Mouse (Mus musculus): ENCODE data around the gene Psme4.

- TF ChIP-seq POLR2A (IDR thresholded peaks at IDR 0.05; ENCODE audit: insufficient read depth, low read depth, low read length) (no peak), CTCF (IDR thresholded peaks at IDR 0.05; ENCODE audit: insufficient read depth, low read depth, low read length) (no peak)
These were observed 1.4 kb downstream of the Psme4 start for GRCm38 (mm10) chr11:30772777-30773417.

All from olfactory bulb, adult 2 months (tissue).